Mouse (Mus musculus): ENCODE measurements around the gene Apopt1. TPM values are rescaled to one million over a fixed set of nuclear protein-coding genes. Genes with fewer than 3 reads are reported as not detected.

The Apopt1 gene
- polyA plus RNA-seq, 1 experiment from 2014 or later = 69.6 TPM

DNA sequence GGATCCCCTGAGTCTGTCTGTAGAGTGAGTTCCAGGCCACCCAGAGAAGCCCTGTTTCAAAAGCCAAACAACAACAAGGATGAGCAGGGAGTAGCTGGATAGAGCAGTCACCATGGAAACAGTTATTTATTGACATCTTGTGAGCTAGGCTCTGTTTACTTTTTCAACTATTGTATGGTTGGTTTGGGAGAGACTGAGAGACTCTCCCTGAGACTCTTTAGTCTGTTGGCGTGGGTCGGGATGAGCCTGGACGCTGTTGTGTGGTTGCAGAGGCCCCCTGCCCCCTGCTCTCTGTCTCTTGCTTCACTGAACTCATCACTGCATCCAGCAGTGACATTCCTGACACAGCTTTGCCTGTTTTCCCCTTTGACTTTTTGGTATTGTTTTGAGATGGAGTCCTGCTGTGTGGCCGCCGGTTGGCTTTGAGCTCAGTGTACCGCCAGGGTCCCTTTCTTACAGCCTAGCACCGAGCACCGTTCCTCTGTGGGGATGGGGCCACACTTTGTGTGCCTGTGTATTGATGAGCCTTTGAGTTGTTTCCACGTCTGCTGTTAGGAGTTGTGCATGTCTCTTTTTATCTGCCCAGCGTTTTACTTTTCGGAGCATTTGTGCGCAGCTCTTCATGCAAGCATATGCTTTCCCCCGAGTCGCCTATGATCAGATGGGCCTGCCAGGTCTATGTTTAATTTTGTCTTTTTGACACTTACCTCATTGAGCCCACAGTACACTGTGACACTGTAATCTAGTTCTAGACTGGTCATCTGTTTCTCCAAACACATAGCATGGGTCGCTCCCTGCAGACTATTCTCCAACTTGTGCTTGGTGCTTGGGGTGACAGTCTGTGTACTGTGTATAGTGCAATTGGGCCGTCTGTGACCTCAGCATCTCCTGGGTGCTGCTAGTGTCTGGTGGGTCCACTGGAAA is 53.5 kb downstream of the Apopt1 start:
- no peak for ATAC-seq (ENCODE audit: low read depth)
- Histone ChIP-seq H3K4me2 (ENCODE audit: low read depth, low read length) (no peak overlapping the region; the same call in 1 of the 2 replicates), H3K4me3 (ENCODE audit: low read depth, low read length) (no peak overlapping the region), H3K36me3 (ENCODE audit: control insufficient read depth, insufficient read depth, low read length) (no peaks in the 10 kb centered on the region), H3K4me1 (ENCODE audit: control insufficient read depth, insufficient read depth, low read length) (peaks cover 32% of the 10 kb centered on the region), H3K9me3 (ENCODE audit: control insufficient read depth, low read length) (no peaks in the 10 kb centered on the region), H3K27me3 (ENCODE audit: control insufficient read depth, insufficient read depth, low read length) (no peaks in the 10 kb centered on the region), H3K9ac (replicated peaks; ENCODE audit: low read depth, low read length) (no peak overlapping the region), H3K27ac (ENCODE audit: low read depth, low read length) (no peak overlapping the region)
- WGBS = 27% methylated on average over 16 of the region's 16 CpGs

DNA sequence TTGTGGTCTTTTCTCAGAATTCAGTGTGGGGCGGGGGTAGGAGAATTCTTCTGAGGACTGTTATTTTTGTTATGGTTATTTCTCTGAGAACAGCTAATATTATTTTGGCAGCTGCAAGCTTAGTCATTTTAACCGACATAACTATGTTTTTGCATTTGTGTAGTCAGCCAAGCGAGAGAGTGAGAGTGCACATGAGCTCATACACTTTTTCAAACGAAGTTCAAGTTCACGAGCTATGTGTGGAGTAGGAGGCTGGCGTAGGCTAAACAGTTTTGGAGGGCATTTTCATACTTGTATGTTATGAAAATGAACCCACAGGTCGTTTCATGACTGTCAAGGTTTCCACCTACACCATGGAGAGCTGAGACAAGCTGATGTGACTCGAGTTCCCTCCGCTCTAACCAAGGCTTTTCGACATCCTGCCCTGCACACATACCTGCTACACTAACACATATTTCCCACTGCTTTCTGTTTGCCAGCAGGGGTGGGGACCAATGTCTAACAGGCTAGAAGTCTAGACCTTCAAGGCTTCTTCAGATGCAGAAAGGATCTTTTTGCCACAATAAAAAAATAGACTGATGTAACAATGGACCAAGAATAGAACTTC is 55.4 kb downstream of the Apopt1 start:
- ATAC-seq (ENCODE audit: low read depth) = no peak

DNA sequence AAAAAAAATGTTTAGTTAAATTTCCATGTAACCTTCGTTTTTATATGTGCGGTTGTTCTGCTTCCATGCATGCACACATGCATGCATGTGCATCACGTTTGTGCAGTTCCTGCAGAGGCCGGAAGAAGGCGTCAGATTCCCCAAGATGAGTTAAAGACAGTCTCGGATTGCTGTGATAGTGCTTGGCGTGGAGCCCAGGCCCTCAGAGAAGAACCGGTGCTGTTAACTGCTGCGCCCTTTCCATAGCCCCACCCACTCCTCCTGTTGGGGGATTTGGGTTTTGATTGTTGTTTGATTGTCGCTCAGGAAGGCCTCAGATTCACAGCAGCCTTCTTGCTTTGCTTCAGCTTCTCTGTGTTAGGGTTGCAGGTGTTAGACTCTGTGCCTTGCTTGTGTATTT is 56.2 kb downstream of the Apopt1 start:
- 0 out of 2 replicates have a peak, but pooled peaks have one; percentile 38 for ATAC-seq (ENCODE audit: low read depth)
- Histone ChIP-seq H3K36me3 (ENCODE audit: control insufficient read depth, insufficient read depth, low read length) (peaks cover 17% of the 10 kb centered on the region), H3K27me3 (ENCODE audit: control insufficient read depth, insufficient read depth, low read length) (no peaks in the 10 kb centered on the region), H3K9me3 (ENCODE audit: control insufficient read depth, low read length) (no peaks in the 10 kb centered on the region), H3K4me2 (ENCODE audit: low read depth, low read length) (no peak overlapping the region), H3K9ac (replicated peaks; ENCODE audit: low read depth, low read length) (no peak overlapping the region), H3K27ac (ENCODE audit: low read depth, low read length) (peak overlapping the region; percentile 8), H3K4me3 (ENCODE audit: low read depth, low read length) (no peak overlapping the region), H3K4me1 (ENCODE audit: control insufficient read depth, insufficient read depth, low read length) (peaks cover 24% of the 10 kb centered on the region)
- 24% methylated on average over 10 of the region's 10 CpGs for WGBS

More for the DNA sequence above, 55.4 kb downstream of the Apopt1 start:
- Histone ChIP-seq H3K36me3 (ENCODE audit: control insufficient read depth, insufficient read depth, low read length) (peaks cover 9% of the 10 kb centered on the region), H3K4me3 (ENCODE audit: low read depth, low read length) (no peak overlapping the region), H3K9ac (replicated peaks; ENCODE audit: low read depth, low read length) (no peak overlapping the region), H3K4me1 (ENCODE audit: control insufficient read depth, insufficient read depth, low read length) (peaks cover 24% of the 10 kb centered on the region), H3K27me3 (ENCODE audit: control insufficient read depth, insufficient read depth, low read length) (no peaks in the 10 kb centered on the region), H3K9me3 (ENCODE audit: control insufficient read depth, low read length) (no peaks in the 10 kb centered on the region), H3K4me2 (ENCODE audit: low read depth, low read length) (no peak overlapping the region), H3K27ac (ENCODE audit: low read depth, low read length) (no peak overlapping the region)
- WGBS = 89% methylated on average over 10 of the region's 10 CpGs

DNA sequence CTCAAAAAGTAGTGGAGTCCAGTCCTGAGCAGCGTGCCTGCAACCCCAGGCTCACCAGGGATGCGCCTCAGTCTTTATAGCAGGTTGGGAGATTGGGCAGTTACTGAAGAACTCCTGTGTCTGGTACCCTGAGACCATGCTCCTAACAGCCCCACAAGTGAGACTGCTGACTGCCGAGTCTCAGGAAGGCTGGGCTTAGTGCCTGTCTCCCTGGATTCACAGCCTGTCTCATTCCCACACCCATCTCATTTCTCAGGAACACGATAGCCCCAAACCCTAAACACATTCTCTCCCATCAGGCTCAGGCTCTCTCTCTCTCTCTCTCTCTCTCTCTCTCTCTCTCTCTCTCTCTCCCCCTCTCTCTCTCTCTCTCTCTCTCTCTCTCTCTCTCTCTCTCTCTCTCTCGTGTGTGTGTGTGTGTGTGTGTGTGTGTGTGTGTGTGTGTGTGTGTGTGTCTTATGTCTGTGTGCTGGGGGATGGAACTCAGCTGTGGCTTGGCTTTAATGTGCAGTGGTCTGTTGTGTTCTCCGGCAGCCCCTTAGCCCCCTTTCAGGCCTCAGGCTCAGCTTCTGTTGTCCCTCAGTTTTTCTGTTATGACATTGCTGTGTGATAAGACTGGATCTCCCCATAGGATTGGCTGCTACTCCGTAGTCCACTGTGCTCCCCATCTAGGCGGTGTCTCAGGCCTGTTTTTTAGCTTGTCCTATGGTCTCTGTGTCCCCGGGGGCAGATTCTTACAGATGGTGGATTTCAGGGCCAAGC is 56.9 kb downstream of the Apopt1 start:
- peak overlapping the region; percentile 8 for H3K27ac ChIP-seq (ENCODE audit: low read depth, low read length)
- ATAC-seq (ENCODE audit: low read depth) = no peak
- no peak overlapping the region for H3K4me2 ChIP-seq (ENCODE audit: low read depth, low read length)
- H3K4me1 ChIP-seq (ENCODE audit: control insufficient read depth, insufficient read depth, low read length) = peaks cover 24% of the 10 kb centered on the region
- no peaks in the 10 kb centered on the region for H3K27me3 ChIP-seq (ENCODE audit: control insufficient read depth, insufficient read depth, low read length)
- H3K36me3 ChIP-seq (ENCODE audit: control insufficient read depth, insufficient read depth, low read length) = peaks cover 24% of the 10 kb centered on the region
- WGBS = 48% methylated on average over 9 of the region's 9 CpGs
- no peak overlapping the region for H3K4me3 ChIP-seq (ENCODE audit: low read depth, low read length)
- H3K9ac ChIP-seq (replicated peaks; ENCODE audit: low read depth, low read length) = no peak overlapping the region
- no peaks in the 10 kb centered on the region for H3K9me3 ChIP-seq (ENCODE audit: control insufficient read depth, low read length)

DNA sequence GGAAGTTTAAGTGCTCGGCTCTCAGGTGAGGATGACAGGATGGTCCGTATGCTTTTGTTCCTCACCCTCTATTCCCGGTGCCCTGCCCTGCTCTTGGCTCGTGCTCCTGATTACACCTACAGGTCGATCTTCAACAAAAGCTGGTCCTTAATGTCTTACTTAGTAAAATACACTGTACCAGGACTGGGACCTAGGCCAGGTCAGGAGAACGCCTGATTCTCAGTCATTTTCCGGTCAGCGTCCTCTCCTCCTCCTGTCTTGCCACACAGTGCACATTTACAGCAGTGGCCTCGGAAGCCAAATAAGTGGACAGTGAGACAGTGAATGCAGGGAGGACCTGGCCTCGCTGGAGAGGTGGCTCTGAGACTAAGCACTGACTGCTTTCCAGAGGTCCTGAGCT is 57.6 kb downstream of the Apopt1 start:
- H3K36me3 ChIP-seq (ENCODE audit: control insufficient read depth, insufficient read depth, low read length) = peaks cover 30% of the 10 kb centered on the region
- no peak overlapping the region for H3K27ac ChIP-seq (ENCODE audit: low read depth, low read length)
- no peak for ATAC-seq (ENCODE audit: low read depth)
- H3K9me3 ChIP-seq (ENCODE audit: control insufficient read depth, low read length) = no peaks in the 10 kb centered on the region
- H3K9ac ChIP-seq (replicated peaks; ENCODE audit: low read depth, low read length) = no peak overlapping the region
- WGBS = 91% methylated on average over 10 of the region's 10 CpGs
- H3K4me1 ChIP-seq (ENCODE audit: control insufficient read depth, insufficient read depth, low read length) = peaks cover 21% of the 10 kb centered on the region
- H3K4me3 ChIP-seq (ENCODE audit: low read depth, low read length) = no peak overlapping the region
- no peaks in the 10 kb centered on the region for H3K27me3 ChIP-seq (ENCODE audit: control insufficient read depth, insufficient read depth, low read length)
- no peak overlapping the region for H3K4me2 ChIP-seq (ENCODE audit: low read depth, low read length)

DNA sequence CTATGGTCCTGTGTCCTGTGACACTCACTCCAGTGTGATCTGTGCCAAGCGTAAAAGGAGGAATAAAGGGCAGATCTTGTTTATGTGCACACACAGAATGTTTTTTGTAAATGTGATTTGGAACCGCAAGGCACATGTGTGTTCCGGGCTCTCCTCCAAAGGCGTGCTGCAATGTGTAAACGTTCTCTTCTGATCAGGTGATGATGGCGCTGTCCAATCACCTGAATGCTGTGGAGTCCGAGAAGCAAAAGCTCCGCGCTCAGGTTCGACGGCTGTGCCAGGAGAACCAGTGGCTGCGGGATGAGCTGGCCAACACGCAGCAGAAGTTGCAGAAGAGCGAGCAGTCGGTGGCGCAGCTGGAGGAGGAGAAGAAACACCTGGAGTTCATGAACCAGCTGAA is 61.1 kb downstream of the Apopt1 start:
- Histone ChIP-seq H3K4me3 (ENCODE audit: low read depth, low read length) (no peak overlapping the region), H3K9me3 (ENCODE audit: control insufficient read depth, low read length) (no peaks in the 10 kb centered on the region), H3K9ac (replicated peaks; ENCODE audit: low read depth, low read length) (no peak overlapping the region), H3K27me3 (ENCODE audit: control insufficient read depth, insufficient read depth, low read length) (no peaks in the 10 kb centered on the region), H3K4me1 (ENCODE audit: control insufficient read depth, insufficient read depth, low read length) (peaks cover 7% of the 10 kb centered on the region), H3K36me3 (ENCODE audit: control insufficient read depth, insufficient read depth, low read length) (peaks cover 62% of the 10 kb centered on the region), H3K27ac (ENCODE audit: low read depth, low read length) (no peak overlapping the region), H3K4me2 (ENCODE audit: low read depth, low read length) (no peak overlapping the region)
- ATAC-seq (ENCODE audit: low read depth) = no peak
- 91% methylated on average over 16 of the region's 16 CpGs for WGBS

DNA sequence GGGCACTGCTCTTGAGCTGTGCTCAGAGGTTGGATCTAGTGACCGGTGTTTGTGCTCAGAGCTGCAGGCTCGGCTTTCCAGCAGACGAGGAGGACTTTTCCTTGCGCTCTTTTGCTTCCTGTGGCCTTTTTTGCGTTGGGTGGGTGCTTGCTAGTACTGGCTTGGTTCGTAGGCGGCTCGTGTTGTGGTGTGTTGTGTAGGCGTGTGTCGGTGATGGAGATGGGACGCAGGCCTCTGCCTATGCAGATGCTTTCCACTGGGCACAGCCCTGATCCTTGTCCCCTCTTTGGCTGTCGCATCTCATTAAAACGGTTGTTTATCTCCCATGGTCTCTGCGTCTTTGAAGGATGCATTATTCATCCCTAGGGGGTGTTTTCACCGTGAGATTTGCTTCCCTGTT is 61.8 kb downstream of the Apopt1 start:
- no peaks in the 10 kb centered on the region for H3K27me3 ChIP-seq (ENCODE audit: control insufficient read depth, insufficient read depth, low read length)
- H3K9me3 ChIP-seq (ENCODE audit: control insufficient read depth, low read length) = no peaks in the 10 kb centered on the region
- H3K4me3 ChIP-seq (ENCODE audit: low read depth, low read length) = no peak overlapping the region
- 70% methylated on average over 15 of the region's 15 CpGs for WGBS
- no peak for ATAC-seq (ENCODE audit: low read depth)
- peaks cover 69% of the 10 kb centered on the region for H3K36me3 ChIP-seq (ENCODE audit: control insufficient read depth, insufficient read depth, low read length)
- no peak overlapping the region for H3K4me2 ChIP-seq (ENCODE audit: low read depth, low read length)
- no peaks in the 10 kb centered on the region for H3K4me1 ChIP-seq (ENCODE audit: control insufficient read depth, insufficient read depth, low read length)
- no peak overlapping the region for H3K9ac ChIP-seq (replicated peaks; ENCODE audit: low read depth, low read length)
- H3K27ac ChIP-seq (ENCODE audit: low read depth, low read length) = no peak overlapping the region

DNA sequence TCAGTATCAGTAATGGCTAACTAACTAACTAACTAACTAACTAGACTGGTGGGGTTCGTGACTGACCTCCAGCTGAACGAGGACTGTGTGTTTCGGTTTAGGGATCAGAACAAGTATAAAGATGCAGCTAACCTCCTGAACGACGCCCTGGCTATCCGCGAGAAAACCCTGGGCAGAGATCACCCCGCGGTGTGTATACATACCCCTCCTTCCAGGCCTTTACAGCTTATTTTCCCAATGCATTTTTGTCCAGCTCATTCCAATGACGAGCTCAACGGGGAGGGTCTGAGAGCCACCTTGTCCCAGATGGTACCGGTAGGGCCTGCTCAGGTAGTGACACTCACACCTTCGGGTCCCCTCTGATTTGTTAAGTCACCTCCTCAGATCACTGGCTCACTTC is 64.9 kb downstream of the Apopt1 start:
- Histone ChIP-seq H3K4me1 (ENCODE audit: control insufficient read depth, insufficient read depth, low read length) (no peaks in the 10 kb centered on the region), H3K27ac (ENCODE audit: low read depth, low read length) (no peak overlapping the region), H3K4me2 (ENCODE audit: low read depth, low read length) (no peak overlapping the region), H3K9me3 (ENCODE audit: control insufficient read depth, low read length) (no peaks in the 10 kb centered on the region), H3K4me3 (ENCODE audit: low read depth, low read length) (no peak overlapping the region), H3K9ac (replicated peaks; ENCODE audit: low read depth, low read length) (no peak overlapping the region), H3K36me3 (ENCODE audit: control insufficient read depth, insufficient read depth, low read length) (peaks cover 91% of the 10 kb centered on the region), H3K27me3 (ENCODE audit: control insufficient read depth, insufficient read depth, low read length) (no peaks in the 10 kb centered on the region)
- no peak for ATAC-seq (ENCODE audit: low read depth)
- 94% methylated on average over 13 of the region's 13 CpGs for WGBS
